Mouse (Mus musculus) heart, embryonic 16.5 days (tissue): ENCODE measurements around the gene Amigo2. TPM values are rescaled to one million over a fixed set of nuclear protein-coding genes. Genes with fewer than 3 reads are reported as not detected.

Experiments
- ATAC-seq: fragments of 200-750 bp; cut with Nextera tagmentation; replicated peaks from 2 replicates; pipeline ENCODE4 v1.8.0; 2017; ENCODE audit warnings: moderate number of reproducible peaks; ENCODE audit not compliant: insufficient read depth, low FRiP score; ENCODE audit errors: extremely low read depth
- H3K27ac ChIP-seq: fragments of 300-500 bp; sonication (generic); 2 replicates; pipeline ENCODE4 v1.5.1; 2014; ENCODE audit warnings: mild to moderate bottlenecking, low read length, control low read depth, moderate library complexity
- H3K27me3 ChIP-seq: fragments of 300-500 bp; sonication (generic); 2 replicates; pipeline ENCODE4 v1.6.1; 2014; ENCODE audit warnings: low read length, mixed read lengths; ENCODE audit not compliant: control insufficient read depth, insufficient read depth
- H3K36me3 ChIP-seq: fragments of 300-500 bp; sonication (generic); 2 replicates; pipeline ENCODE4 v1.6.1; 2014; ENCODE audit not compliant: control insufficient read depth, insufficient read depth
- H3K4me1 ChIP-seq: fragments of 300-500 bp; sonication (generic); 2 replicates; pipeline ENCODE4 v1.6.1; 2014; ENCODE audit warnings: low read length, mixed read lengths; ENCODE audit not compliant: control insufficient read depth, insufficient read depth
- H3K4me2 ChIP-seq: fragments of 300-500 bp; sonication (generic); 2 replicates; pipeline ENCODE4 v1.6.1; 2014; ENCODE audit warnings: low read depth, mild to moderate bottlenecking, control low read depth, low read length
- H3K4me3 ChIP-seq: fragments of 300-500 bp; sonication (generic); 2 replicates; pipeline ENCODE4 v1.5.1; 2014; ENCODE audit warnings: mild to moderate bottlenecking, control low read depth, low read length
- H3K9ac ChIP-seq: fragments of 300-500 bp; sonication (generic); 2 replicates; pipeline ENCODE4 v1.6.1; 2014; ENCODE audit warnings: low read length, control low read depth
- H3K9me3 ChIP-seq: fragments of 300-500 bp; sonication (generic); replicated peaks from 2 replicates; pipeline ENCODE4 v1.6.1; 2016; ENCODE audit warnings: low read length; ENCODE audit not compliant: control insufficient read depth
- WGBS: fragments of 180-500 bp; shearing (Covaris S2); extraction: QIAGEN DNeasy Blood & Tissue Kit; methylation state at CpG from one replicate; pipeline ENCODE4 v1.1.7; 2014; 5-methylcytosine and 5-hydroxymethylcytosine counted together
- polyA plus RNA-seq: library from polyadenylated mRNA; unstranded; fragments of >200 nt; fragmentation: Nextera tagmentation; extraction: Ambion mirVana; gene quantifications from 2 replicates; pipeline ENCODE4 v1.2.1, GENCODE M21; 2015

Gene Amigo2
- polyA plus RNA-seq, 1 experiment from 2014 or later, result 4.0 TPM

GRCm38 (mm10) chr15:97284201-97284600, 37.1 kb upstream of the Amigo2 start:
- Histone ChIP-seq H3K27me3 (no peaks in the 10 kb centered on the region), H3K9me3 (no peaks in the 10 kb centered on the region), H3K36me3 (no peaks in the 10 kb centered on the region), H3K4me1 (peaks cover 3% of the 10 kb centered on the region; the same call in 1 of the 2 replicates), H3K27ac (no peak overlapping the region), H3K4me2 (no peak overlapping the region), H3K9ac (no peak overlapping the region), H3K4me3 (no peak overlapping the region)
- no peak for ATAC-seq
- 59% methylated on average over 5 of the region's 5 CpGs for WGBS

GRCm38 (mm10) chr15:97282572-97282881, 35.4 kb upstream of the Amigo2 start:
- Histone ChIP-seq H3K9me3 (no peaks in the 10 kb centered on the region), H3K4me3 (no peak overlapping the region), H3K36me3 (no peaks in the 10 kb centered on the region), H3K4me2 (no peak overlapping the region), H3K4me1 (peaks cover 3% of the 10 kb centered on the region; the same call in 1 of the 2 replicates), H3K9ac (no peak overlapping the region), H3K27ac (no peak overlapping the region), H3K27me3 (no peaks in the 10 kb centered on the region)
- ATAC-seq, result no peak
- WGBS, result 67% methylated on average over 6 of the region's 6 CpGs

GRCm38 (mm10) chr15:97281712-97282571, 34.9 kb upstream of the Amigo2 start:
- no peaks in the 10 kb centered on the region for H3K9me3 ChIP-seq
- peaks cover 3% of the 10 kb centered on the region; the same call in 1 of the 2 replicates for H3K4me1 ChIP-seq
- ATAC-seq, result no peak
- H3K27me3 ChIP-seq, result no peaks in the 10 kb centered on the region
- H3K27ac ChIP-seq, result no peak overlapping the region
- H3K36me3 ChIP-seq, result no peaks in the 10 kb centered on the region
- H3K4me2 ChIP-seq, result no peak overlapping the region
- WGBS, result 50% methylated on average over 10 of the region's 10 CpGs
- no peak overlapping the region for H3K4me3 ChIP-seq
- no peak overlapping the region for H3K9ac ChIP-seq

GRCm38 (mm10) chr15:97280776-97281175, 33.7 kb upstream of the Amigo2 start:
- 38% methylated on average over 9 of the region's 9 CpGs for WGBS
- Histone ChIP-seq H3K27me3 (no peaks in the 10 kb centered on the region), H3K9ac (no peak overlapping the region), H3K9me3 (no peaks in the 10 kb centered on the region), H3K4me2 (no peak overlapping the region), H3K27ac (no peak overlapping the region), H3K4me3 (no peak overlapping the region), H3K4me1 (peaks cover 3% of the 10 kb centered on the region; the same call in 1 of the 2 replicates), H3K36me3 (no peaks in the 10 kb centered on the region)
- no peak for ATAC-seq

GRCm38 (mm10) chr15:97280131-97280530, 33.0 kb upstream of the Amigo2 start:
- Histone ChIP-seq H3K9ac (no peak overlapping the region), H3K4me3 (no peak overlapping the region), H3K9me3 (no peaks in the 10 kb centered on the region), H3K4me2 (no peak overlapping the region), H3K4me1 (peaks cover 3% of the 10 kb centered on the region; the same call in 1 of the 2 replicates), H3K36me3 (no peaks in the 10 kb centered on the region), H3K27ac (no peak overlapping the region), H3K27me3 (no peaks in the 10 kb centered on the region)
- ATAC-seq, result no peak
- 69% methylated on average over 8 of the region's 8 CpGs for WGBS

GRCm38 (mm10) chr15:97278340-97278948, 31.4 kb upstream of the Amigo2 start:
- H3K9ac ChIP-seq, result no peak overlapping the region

GRCm38 (mm10) chr15:97277328-97277727, 30.2 kb upstream of the Amigo2 start:
- no peak for ATAC-seq

More at GRCm38 (mm10) chr15:97278340-97278948, 31.4 kb upstream of the Amigo2 start:
- no peak overlapping the region for H3K4me3 ChIP-seq
- no peaks in the 10 kb centered on the region for H3K27me3 ChIP-seq
- 93% methylated on average over 9 of the region's 9 CpGs for WGBS
- H3K4me1 ChIP-seq, result peaks cover 3% of the 10 kb centered on the region; the same call in 1 of the 2 replicates
- ATAC-seq, result no peak
- H3K9me3 ChIP-seq, result no peaks in the 10 kb centered on the region
- H3K36me3 ChIP-seq, result no peaks in the 10 kb centered on the region
- H3K4me2 ChIP-seq, result no peak overlapping the region
- no peak overlapping the region for H3K27ac ChIP-seq

GRCm38 (mm10) chr15:97276660-97277153, 29.6 kb upstream of the Amigo2 start:
- Histone ChIP-seq H3K4me1 (peaks cover 3% of the 10 kb centered on the region; the same call in 1 of the 2 replicates), H3K9me3 (no peaks in the 10 kb centered on the region), H3K4me2 (no peak overlapping the region), H3K27me3 (no peaks in the 10 kb centered on the region), H3K4me3 (no peak overlapping the region), H3K27ac (no peak overlapping the region), H3K36me3 (no peaks in the 10 kb centered on the region), H3K9ac (no peak overlapping the region)
- WGBS, result 78% methylated on average over 20 of the region's 20 CpGs
- ATAC-seq, result no peak

More at GRCm38 (mm10) chr15:97277328-97277727, 30.2 kb upstream of the Amigo2 start:
- H3K4me1 ChIP-seq, result peaks cover 3% of the 10 kb centered on the region; the same call in 1 of the 2 replicates
- no peak overlapping the region for H3K4me2 ChIP-seq
- H3K27me3 ChIP-seq, result no peaks in the 10 kb centered on the region
- no peak overlapping the region for H3K4me3 ChIP-seq
- H3K9ac ChIP-seq, result no peak overlapping the region
- no peaks in the 10 kb centered on the region for H3K9me3 ChIP-seq
- H3K27ac ChIP-seq, result no peak overlapping the region
- 81% methylated on average over 10 of the region's 10 CpGs for WGBS
- no peaks in the 10 kb centered on the region for H3K36me3 ChIP-seq
